ENCODE assay signal across 28 mouse cellular contexts in the genomic region with DNA sequence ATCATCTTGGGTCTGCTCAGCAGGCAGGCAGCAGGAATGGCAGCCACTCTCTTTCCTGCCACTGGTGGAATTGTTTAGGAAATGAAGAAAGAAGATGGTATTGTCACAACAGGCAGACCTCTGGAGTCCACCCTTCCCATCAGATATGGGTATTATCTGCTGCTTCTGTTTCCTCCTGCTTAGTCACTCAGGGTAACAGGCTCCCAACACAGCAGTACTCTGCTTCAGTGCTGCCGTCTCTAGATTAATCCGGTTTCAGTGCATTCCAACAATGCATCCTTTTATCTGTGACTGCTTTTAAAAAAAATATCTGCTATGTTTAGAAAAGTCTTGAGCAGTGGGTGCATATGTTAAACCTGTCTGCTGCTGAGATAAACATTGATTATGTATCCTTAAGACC.
DNase-seq lines count a peak whose midpoint lies in the region; ATAC-seq and TF ChIP-seq lines count a peak whose summit lies in the region.
"Had no signal": no experiment of that assay in that cellular context is flagged by ENCODE, and none has a peak within 500 bp of the region (broad histone marks: within the 10 kb centered on the region; RNA-seq: fewer than 3 reads in every experiment).

No protein-coding gene starts in this region.

- H3K9ac ChIP-seq in midbrain, embryonic 13.5 days (replicated peaks): no peak overlapping the region
- no peak overlapping the region for H3K9ac ChIP-seq in midbrain, embryonic 11.5 days (ENCODE audit: low read length)
- H3K9ac ChIP-seq in liver, postnatal 0 days (replicated peaks): no peak overlapping the region
- H3K9ac ChIP-seq: embryonic facial prominence, embryonic 12.5 days; embryonic facial prominence, embryonic 15.5 days; forebrain, postnatal 0 days; heart, embryonic 12.5 days; heart, embryonic 15.5 days had no signal

- no peaks in the 10 kb centered on the region for H3K4me1 ChIP-seq in midbrain, embryonic 13.5 days (replicated peaks)
- H3K4me1 ChIP-seq in midbrain, embryonic 11.5 days (ENCODE audit: control insufficient read depth, insufficient read depth, low read length): no peaks in the 10 kb centered on the region
- H3K4me1 ChIP-seq in liver, postnatal 0 days (ENCODE audit: insufficient read depth): no peaks in the 10 kb centered on the region
- H3K4me1 ChIP-seq: embryonic facial prominence, embryonic 12.5 days; embryonic facial prominence, embryonic 15.5 days; heart, embryonic 12.5 days; heart, embryonic 15.5 days; hindbrain, embryonic 10.5 days had no signal

- H3K36me3 ChIP-seq in midbrain, embryonic 13.5 days: no peaks in the 10 kb centered on the region
- H3K36me3 ChIP-seq in midbrain, embryonic 11.5 days (ENCODE audit: control insufficient read depth, insufficient read depth, low read length): no peaks in the 10 kb centered on the region
- no peaks in the 10 kb centered on the region for H3K36me3 ChIP-seq in liver, postnatal 0 days (replicated peaks; ENCODE audit: insufficient read depth, low read length)
- H3K36me3 ChIP-seq: embryonic facial prominence, embryonic 12.5 days; embryonic facial prominence, embryonic 15.5 days; heart, embryonic 12.5 days; heart, embryonic 15.5 days; hindbrain, embryonic 10.5 days had no signal

- peak; percentile 58; the same call in 1 of the 2 replicates for ATAC-seq in midbrain, embryonic 13.5 days
- no peak for ATAC-seq in midbrain, embryonic 11.5 days (ENCODE audit: low FRiP score)
- ATAC-seq in liver, postnatal 0 days: no peak
- ATAC-seq: activated CD4-positive, CD25-positive, alpha-beta regulatory T cell, adult 4 months; CD4-positive, CD25-positive, alpha-beta regulatory T cell, adult 4 months; forebrain, embryonic 14.5 days; forebrain, postnatal 0 days; hindbrain, postnatal 0 days; inflammation-experienced regulatory T-cells, adult 6 months had no signal

- TF ChIP-seq CTCF in liver, postnatal 0 days (IDR thresholded peaks at IDR 0.05; ENCODE audit: low read depth): no peak

- no peak overlapping the region for H3K27ac ChIP-seq in midbrain, embryonic 13.5 days
- no peak overlapping the region for H3K27ac ChIP-seq in midbrain, embryonic 11.5 days (ENCODE audit: low read depth, low read length)
- H3K27ac ChIP-seq in liver, postnatal 0 days (ENCODE audit: low read depth): no peak overlapping the region
- H3K27ac ChIP-seq: embryonic facial prominence, embryonic 12.5 days; embryonic facial prominence, embryonic 15.5 days; gastrocnemius, adult 2 months; heart, embryonic 15.5 days; hindbrain, embryonic 10.5 days; hindbrain, postnatal 0 days had no signal

- H3K27me3 ChIP-seq in midbrain, embryonic 13.5 days: no peaks in the 10 kb centered on the region
- no peaks in the 10 kb centered on the region for H3K27me3 ChIP-seq in midbrain, embryonic 11.5 days (ENCODE audit: control insufficient read depth, insufficient read depth, low read length)
- H3K27me3 ChIP-seq in liver, postnatal 0 days (ENCODE audit: insufficient read depth, low read length): no peaks in the 10 kb centered on the region
- H3K27me3 ChIP-seq: embryonic facial prominence, embryonic 12.5 days; embryonic facial prominence, embryonic 15.5 days; heart, embryonic 12.5 days; heart, embryonic 15.5 days had no signal

- H3K4me3 ChIP-seq in midbrain, embryonic 13.5 days (replicated peaks): no peak overlapping the region
- H3K4me3 ChIP-seq in midbrain, embryonic 11.5 days (ENCODE audit: low read depth, low read length): no peak overlapping the region
- no peak overlapping the region for H3K4me3 ChIP-seq in liver, postnatal 0 days (ENCODE audit: low read depth, low read length)
- H3K4me3 ChIP-seq: embryonic facial prominence, embryonic 12.5 days; embryonic facial prominence, embryonic 15.5 days; gastrocnemius, adult 2 months; heart, embryonic 12.5 days; heart, embryonic 15.5 days; hindbrain, embryonic 10.5 days had no signal

- no peaks in the 10 kb centered on the region for H3K9me3 ChIP-seq in midbrain, embryonic 13.5 days
- H3K9me3 ChIP-seq in midbrain, embryonic 11.5 days (ENCODE audit: control insufficient read depth, low read length): no peaks in the 10 kb centered on the region
- H3K9me3 ChIP-seq in liver, postnatal 0 days (ENCODE audit: low read length): no peaks in the 10 kb centered on the region
- H3K9me3 ChIP-seq: embryonic facial prominence, embryonic 12.5 days; embryonic facial prominence, embryonic 15.5 days; heart, embryonic 12.5 days; heart, embryonic 15.5 days; hindbrain, embryonic 10.5 days had no signal

- no peak overlapping the region for H3K4me2 ChIP-seq in midbrain, embryonic 13.5 days (replicated peaks)
- H3K4me2 ChIP-seq in midbrain, embryonic 11.5 days: no peak overlapping the region
- H3K4me2 ChIP-seq in liver, postnatal 0 days (ENCODE audit: low read depth, low read length): no peak overlapping the region
- H3K4me2 ChIP-seq: embryonic facial prominence, embryonic 12.5 days; embryonic facial prominence, embryonic 15.5 days; heart, embryonic 12.5 days; heart, embryonic 15.5 days had no signal

- DNase-seq in midbrain, embryonic 11.5 days (ENCODE audit: low spot score, missing footprints): no peak
- DNase-seq in MN1 (ENCODE audit: low spot score): peak; percentile 56
- DNase-seq in brain, adult 2 months (ENCODE audit: low read depth, low spot score): peak; percentile 11
- DNase-seq in liver, postnatal 0 days: no peak
- no peak for DNase-seq in kidney, postnatal 10 days
- DNase-seq: adrenal gland, adult 8-10 months; adrenal gland, postnatal 25 days; cerebellum, adult 11 months; cerebellum, adult 2 months; cerebellum, adult 9-11 months; cerebellum, postnatal 25 days; forebrain, postnatal 0 days; gastrocnemius, adult 2 months; gastrocnemius, postnatal 25 days; heart, adult 18-20 months; heart, postnatal 10 days; heart, postnatal 36 days had no signal

- 35% methylated on average over 2 of the region's 2 CpGs for WGBS in midbrain, embryonic 13.5 days
- WGBS in midbrain, embryonic 11.5 days: 45% methylated on average over 2 of the region's 2 CpGs
- WGBS in liver, postnatal 0 days (ENCODE audit: insufficient replicate concordance): 58% methylated on average over 2 of the region's 2 CpGs

- TF ChIP-seq EP300 in liver, postnatal 0 days (IDR thresholded peaks at IDR 0.05; ENCODE audit: low read depth): no peak

Comparison
In these comparisons a context has a peak if more than half of its experiments do, and no peak if none do; other contexts are left out.
1. DNase-seq: peak in MN1 (single experiment) and brain, adult 2 months (single experiment); none in midbrain, embryonic 11.5 days (single experiment), liver, postnatal 0 days (single experiment) and kidney, postnatal 10 days (single experiment).